10 mouse cellular contexts compared by ENCODE assay signal in genomic region chr2:168003431-168003830, GRCm38 (mm10). TPM values are rescaled to one million over a fixed set of nuclear protein-coding genes. Genes with fewer than 3 reads are reported as not detected.
DNase-seq lines count a peak whose midpoint lies in the region; ATAC-seq and TF ChIP-seq lines count a peak whose summit lies in the region.
"Had no signal": no experiment of that assay in that cellular context is flagged by ENCODE, and none has a peak within 500 bp of the region (broad histone marks: within the 10 kb centered on the region; RNA-seq: fewer than 3 reads in every experiment).

No protein-coding gene starts in this region.

- H3K27me3 ChIP-seq in liver, adult 2 months (ENCODE audit: control insufficient read depth, insufficient read depth, low read length): no peaks in the 10 kb centered on the region
- H3K27me3 ChIP-seq in liver, embryonic 15.5 days: no peaks in the 10 kb centered on the region

- peak; percentile 98 for DNase-seq in liver, adult 2 months (ENCODE audit: extremely low read depth, low read depth, low spot score)
- no peak for DNase-seq in liver
- peak; percentile 57 for DNase-seq in Muller cell, postnatal 12 days (ENCODE audit: inconsistent ontology term)
- peak; percentile 89 for DNase-seq in kidney, adult 11 months
- DNase-seq in frontal cortex, postnatal 10 days (ENCODE audit: low spot score in 2 of 2): no peak
- no peak for DNase-seq in heart, postnatal 10 days
- DNase-seq: heart, postnatal 4 days had no signal

- WGBS in liver, adult 2 months: 28% methylated on average over 12 of the region's 12 CpGs
- 64% methylated on average over 12 of the region's 12 CpGs for WGBS in liver, embryonic 15.5 days (ENCODE audit: insufficient replicate concordance)

- ATAC-seq in liver, embryonic 15.5 days (ENCODE audit: insufficient read depth): peak; percentile 22
- no peak for ATAC-seq in erythroid progenitor cell, adult 5-6 weeks (replicated peaks; ENCODE audit: low FRiP score, poor library complexity, severe bottlenecking)

- peak overlapping the region; percentile 28; the same call in 1 of the 2 replicates for H3K9ac ChIP-seq in liver, adult 2 months (ENCODE audit: low read depth, low read length)
- no peak overlapping the region for H3K9ac ChIP-seq in liver, embryonic 15.5 days

- no peak overlapping the region for H3K27ac ChIP-seq in liver, adult 2 months (replicated peaks; ENCODE audit: insufficient read depth, low read depth, low read length)
- H3K27ac ChIP-seq in liver, embryonic 15.5 days (replicated peaks): no peak overlapping the region

- no peaks in the 10 kb centered on the region for H3K79me2 ChIP-seq in liver, adult 2 months (ENCODE audit: control insufficient read depth, insufficient read depth, low read length)

- TF ChIP-seq CTCF in liver, adult 2 months (IDR thresholded peaks at IDR 0.05; ENCODE audit: low read depth, low read length): no peak

- intact Hi-C loops in heart, postnatal 10 days (cut with DNase I): no loop called here

- H3K36me3 ChIP-seq in liver, adult 2 months (ENCODE audit: control insufficient read depth, insufficient read depth, low read length): no peaks in the 10 kb centered on the region
- H3K36me3 ChIP-seq in liver, embryonic 15.5 days (replicated peaks): no peaks in the 10 kb centered on the region
- H3K36me3 ChIP-seq: G1E had no signal

- TF ChIP-seq POLR2A in liver, adult 2 months (IDR thresholded peaks at IDR 0.05; ENCODE audit: extremely low read depth, insufficient read depth, low read length): no peak

- no peak overlapping the region for H3K4me3 ChIP-seq in liver, adult 2 months (ENCODE audit: insufficient read depth, low read depth, low read length)
- no peak overlapping the region for H3K4me3 ChIP-seq in liver, embryonic 15.5 days (replicated peaks)

- H3K4me2 ChIP-seq in liver, embryonic 15.5 days: no peak overlapping the region

- H3K9me3 ChIP-seq in liver, embryonic 15.5 days (replicated peaks): no peaks in the 10 kb centered on the region
- H3K9me3 ChIP-seq: G1E had no signal

- peaks cover 15% of the 10 kb centered on the region for H3K4me1 ChIP-seq in liver, adult 2 months (ENCODE audit: control insufficient read depth, insufficient read depth, low read length)
- H3K4me1 ChIP-seq in liver, embryonic 15.5 days (replicated peaks): peaks cover 20% of the 10 kb centered on the region

RNA-seq across cellular contexts. Expression of gene Ripor3, which starts 7.0 kb away (rescaled TPM):
- 0.92 and 0.94 TPM in 2 replicates for total RNA-seq in liver, adult 2 months (2014; rRNA removed)
- polyA plus RNA-seq in liver, adult 2 months (2012; rRNA removed): 1.4 and 1.9 TPM in 2 replicates
- polyA plus RNA-seq in liver, embryonic 15.5 days (2015; fragmentation: Nextera tagmentation; extraction: Ambion mirVana): 1.2 and 1.4 TPM in 2 replicates
- not detected in 2 replicates for total RNA-seq in erythroid progenitor cell, adult 5-6 weeks (2015; ENCODE audit: low replicate concordance)
- total RNA-seq in erythroid progenitor cell, adult 5-6 weeks (2017; ENCODE audit: low replicate concordance): 0.45 TPM in 1 of 2 replicates, not detected in the other
- under 1 TPM; 0.91 to 0.97 TPM for total RNA-seq in heart, postnatal 10 days (2021)

Comparison
In these comparisons a context has a peak if more than half of its experiments do, and no peak if none do; other contexts are left out.
1. DNase-seq: peak in liver, adult 2 months (single experiment), Muller cell, postnatal 12 days (single experiment) and kidney, adult 11 months (single experiment); none in liver (single experiment), frontal cortex, postnatal 10 days (0 of 2) and heart, postnatal 10 days (0 of 2).